Mouse (Mus musculus) cortical plate, adult 2 months (tissue): ENCODE measurements around the gene Slc20a1.

ENCODE experiments used
- CTCF ChIP-seq: fragments of 200-500 bp; IDR thresholded peaks from 2 replicates; pipeline ENCODE4 v1.5.1; 2011; ENCODE audit warnings: mild to moderate bottlenecking, control low read depth, low read length; ENCODE audit not compliant: insufficient read depth; ENCODE audit errors: extremely low read depth
- POLR2A ChIP-seq: fragments of 200-500 bp; IDR thresholded peaks from 2 replicates; pipeline ENCODE4 v1.6.1; 2011; ENCODE audit warnings: mild to moderate bottlenecking, low read length, control low read depth; ENCODE audit not compliant: insufficient read depth; ENCODE audit errors: extremely low read depth

GRCm38 (mm10) chr2:129210089-129210749 lies 11.7 kb downstream of the Slc20a1 start:
- TF ChIP-seq POLR2A (no peak), CTCF (no peak)
